Mouse (Mus musculus) gastrocnemius, adult 18-20 months (tissue): ENCODE measurements around the gene Olfr211. TPM values are rescaled to one million over a fixed set of nuclear protein-coding genes. Genes with fewer than 3 reads are reported as not detected.

Experiments
- total RNA-seq, 2 experiments: library from RNA; stranded (reverse); gene quantifications; 2 replicates each; pipeline ENCODE4 v1.2.3; 2021

The Olfr211 gene
- total RNA-seq, 2 experiments from 2014 or later = not detected

Other genes starting within 250 kb of the Olfr211 start
- under 1 TPM; 0.52 to 0.94 TPM for gene Zfand4, start 224.9 kb upstream of the Olfr211 start, total RNA-seq
- 10 to 100 TPM; 24.6 to 27.8 TPM for gene March8, start 151.1 kb upstream of the Olfr211 start, total RNA-seq
- gene Alox5, start 27.9 kb upstream of the Olfr211 start, total RNA-seq = 1 to 10 TPM in 1 of 2 experiments, under 1 TPM in 1; 0.88 to 1.2 TPM
- gene Olfr212, start 17.4 kb downstream of the Olfr211 start, total RNA-seq = under 1 TPM; 0.07 to 0.09 TPM
- gene Olfr213, start 49.4 kb downstream of the Olfr211 start, total RNA-seq = not detected
- gene Gm5580, start 62.0 kb downstream of the Olfr211 start, total RNA-seq = 1 to 10 TPM; 1.2 to 1.9 TPM
- not detected for gene Olfr214, start 65.1 kb downstream of the Olfr211 start, total RNA-seq
- gene Olfr215, start 95.1 kb downstream of the Olfr211 start, total RNA-seq = not detected
- 1 to 10 TPM; 6.7 to 7.2 TPM for gene Zfp422, start 139.9 kb downstream of the Olfr211 start, total RNA-seq
- gene Depp1, start 161.5 kb downstream of the Olfr211 start, total RNA-seq = 10 to 100 TPM; 10.7 to 17.4 TPM
- 1 to 10 TPM; 1.4 to 1.8 TPM for gene Rassf4, start 184.9 kb downstream of the Olfr211 start, total RNA-seq
- under 1 TPM; 0.02 to 0.05 TPM for gene Tmem72, start 227.8 kb downstream of the Olfr211 start, total RNA-seq